Mouse (Mus musculus) brown adipose tissue, adult 24 weeks (tissue): ENCODE measurements around the gene Gm27021. TPM values are rescaled to one million over a fixed set of nuclear protein-coding genes. Genes with fewer than 3 reads are reported as not detected.
A peak's percentile ranks its signal among the peaks of the same experiment; 100 is the strongest.

Source experiments
- H3K27ac ChIP-seq: fragments of 200-500 bp; replicated peaks from 2 replicates; pipeline ENCODE4 v1.5.1; 2012; ENCODE audit warnings: low read depth, mild to moderate bottlenecking, low read length
- H3K4me1 ChIP-seq: fragments of 200-500 bp; 2 replicates; pipeline ENCODE4 v1.6.1; 2012; ENCODE audit warnings: low read length, mixed read lengths; ENCODE audit not compliant: control insufficient read depth, insufficient read depth, insufficient read length
- H3K4me3 ChIP-seq: fragments of 200-500 bp; 2 replicates; pipeline ENCODE4 v1.5.1; 2012; ENCODE audit warnings: low read depth, mild to moderate bottlenecking, low read length, moderate library complexity; ENCODE audit not compliant: insufficient read depth
- polyA plus RNA-seq: library from polyadenylated mRNA; stranded (reverse); fragments of >200 nt; gene quantifications from 2 replicates; pipeline ENCODE4 v1.2.4, GENCODE M21; 2012; ENCODE audit not compliant: missing spikeins, insufficient read depth, insufficient read length

Gm27021 gene
- polyA plus RNA-seq, 1 experiment = not detected

- Histone ChIP-seq H3K4me1 (no peaks in the 10 kb centered on the region), H3K4me3 (no peak overlapping the region), H3K27ac (no peak overlapping the region)
Observed at GRCm38 (mm10) chr8:120675718-120676117, 7.8 kb upstream of the Gm27021 start.

- Histone ChIP-seq H3K4me1 (peaks cover 6% of the 10 kb centered on the region; the same call in 1 of the 2 replicates), H3K27ac (no peak overlapping the region), H3K4me3 (no peak overlapping the region)
Observed at GRCm38 (mm10) chr8:120673298-120673697, 5.4 kb upstream of the Gm27021 start.

GRCm38 (mm10) chr8:120672626-120673229 lies 4.8 kb upstream of the Gm27021 start:
- no peak overlapping the region for H3K4me3 ChIP-seq
- no peak overlapping the region for H3K27ac ChIP-seq
- H3K4me1 ChIP-seq = peaks cover 6% of the 10 kb centered on the region; the same call in 1 of the 2 replicates

- Histone ChIP-seq H3K27ac (no peak overlapping the region), H3K4me3 (no peak overlapping the region), H3K4me1 (peaks cover 10% of the 10 kb centered on the region)
Observed at GRCm38 (mm10) chr8:120671775-120672174, 3.9 kb upstream of the Gm27021 start.

- Histone ChIP-seq H3K4me1 (peaks cover 25% of the 10 kb centered on the region), H3K27ac (peak within 1 kb of the TSS; percentile 94), H3K4me3 (peak within 1 kb of the TSS; percentile 86)
Observed at GRCm38 (mm10) chr8:120668374-120668905, 561 bp upstream of the Gm27021 start, which contains the start of gene Emc8. Emc8 (minus strand) TSS chr8:120668573.

GRCm38 (mm10) chr8:120666807-120667470 lies 940 bp downstream of the Gm27021 start:
- Histone ChIP-seq H3K4me3 (peak overlapping the region; percentile 80), H3K27ac (no peak overlapping the region), H3K4me1 (peaks cover 25% of the 10 kb centered on the region)

- peaks cover 25% of the 10 kb centered on the region for H3K4me1 ChIP-seq
- H3K4me3 ChIP-seq = peak overlapping the region; percentile 80
- no peak overlapping the region for H3K27ac ChIP-seq
Observed at GRCm38 (mm10) chr8:120665726-120666455, 2.0 kb downstream of the Gm27021 start.

- H3K4me3 ChIP-seq = no peak overlapping the region
- H3K27ac ChIP-seq = no peak overlapping the region
- peaks cover 20% of the 10 kb centered on the region for H3K4me1 ChIP-seq
Observed at GRCm38 (mm10) chr8:120664566-120664965, 3.3 kb downstream of the Gm27021 start.

- no peak overlapping the region for H3K27ac ChIP-seq
- H3K4me3 ChIP-seq = no peak overlapping the region
- H3K4me1 ChIP-seq = no peaks in the 10 kb centered on the region
Observed at GRCm38 (mm10) chr8:120657415-120657814, 10.5 kb downstream of the Gm27021 start.

- Histone ChIP-seq H3K4me3 (no peak overlapping the region), H3K4me1 (no peaks in the 10 kb centered on the region)
Observed at GRCm38 (mm10) chr8:120656322-120657052, 11.4 kb downstream of the Gm27021 start.

GRCm38 (mm10) chr8:120647532-120647931 lies 20.3 kb downstream of the Gm27021 start, which contains the start of gene 1190005I06Rik:
1190005I06Rik (minus strand) TSS chr8:120647632.
- H3K4me1 ChIP-seq = peaks cover 5% of the 10 kb centered on the region; the same call in 1 of the 2 replicates

More at GRCm38 (mm10) chr8:120656322-120657052, 11.4 kb downstream of the Gm27021 start:
- H3K27ac ChIP-seq = no peak overlapping the region

GRCm38 (mm10) chr8:120644663-120645062 lies 23.2 kb downstream of the Gm27021 start:
- H3K4me3 ChIP-seq = no peak overlapping the region
- H3K27ac ChIP-seq = peak overlapping the region; percentile 25; the same call in 1 of the 2 replicates
- H3K4me1 ChIP-seq = peaks cover 5% of the 10 kb centered on the region; the same call in 1 of the 2 replicates

More at GRCm38 (mm10) chr8:120647532-120647931, 20.3 kb downstream of the Gm27021 start, which contains the start of gene 1190005I06Rik:
- no peak within 1 kb of the TSS for H3K27ac ChIP-seq
- H3K4me3 ChIP-seq = no peak within 1 kb of the TSS

GRCm38 (mm10) chr8:120642031-120642662 lies 25.7 kb downstream of the Gm27021 start:
- Histone ChIP-seq H3K27ac (no peak overlapping the region), H3K4me1 (peaks cover 5% of the 10 kb centered on the region; the same call in 1 of the 2 replicates)

GRCm38 (mm10) chr8:120641245-120641644 lies 26.6 kb downstream of the Gm27021 start:
- Histone ChIP-seq H3K4me3 (no peak overlapping the region), H3K4me1 (peaks cover 5% of the 10 kb centered on the region; the same call in 1 of the 2 replicates), H3K27ac (no peak overlapping the region)

More at GRCm38 (mm10) chr8:120642031-120642662, 25.7 kb downstream of the Gm27021 start:
- H3K4me3 ChIP-seq = no peak overlapping the region
